Mouse (Mus musculus) liver, embryonic 15.5 days (tissue): ENCODE results near the gene Rad54l2. TPM values are rescaled to one million over a fixed set of nuclear protein-coding genes. Genes with fewer than 3 reads are reported as not detected.

Source experiments
- ATAC-seq: fragments of 200-750 bp; cut with Nextera tagmentation; 2 replicates; pipeline ENCODE4 v1.8.0; 2017; ENCODE audit warnings: moderate number of reproducible peaks, mild to moderate bottlenecking, moderate library complexity; ENCODE audit not compliant: insufficient read depth
- H3K27ac ChIP-seq: fragments of 300-500 bp; sonication (generic); replicated peaks from 2 replicates; pipeline ENCODE4 v1.5.1; 2015; ENCODE audit warnings: mild to moderate bottlenecking, inconsistent platforms
- H3K27me3 ChIP-seq: fragments of 300-500 bp; sonication (generic); 2 replicates; pipeline ENCODE4 v1.6.1; 2015; ENCODE audit warnings: mild to moderate bottlenecking, inconsistent platforms
- H3K36me3 ChIP-seq: fragments of 300-500 bp; sonication (generic); replicated peaks from 2 replicates; pipeline ENCODE4 v1.6.1; 2015; ENCODE audit warnings: moderate library complexity, mild to moderate bottlenecking, inconsistent platforms
- H3K4me1 ChIP-seq: fragments of 300-500 bp; sonication (generic); replicated peaks from 2 replicates; pipeline ENCODE4 v1.6.1; 2015; ENCODE audit warnings: inconsistent platforms
- H3K4me2 ChIP-seq: fragments of 300-500 bp; sonication (generic); 2 replicates; pipeline ENCODE4 v1.6.1; 2015; ENCODE audit warnings: moderate library complexity, mild to moderate bottlenecking, inconsistent platforms
- H3K4me3 ChIP-seq: fragments of 300-500 bp; sonication (generic); replicated peaks from 2 replicates; pipeline ENCODE4 v1.5.1; 2015; ENCODE audit warnings: mild to moderate bottlenecking, inconsistent platforms
- H3K9ac ChIP-seq: fragments of 300-500 bp; sonication (generic); 2 replicates; pipeline ENCODE4 v1.6.1; 2015; ENCODE audit warnings: moderate library complexity, mild to moderate bottlenecking, inconsistent platforms
- H3K9me3 ChIP-seq: fragments of 300-500 bp; sonication (generic); replicated peaks from 2 replicates; pipeline ENCODE4 v1.6.1; 2016; ENCODE audit warnings: inconsistent platforms
- WGBS: fragments of 180-500 bp; shearing (Covaris S2); methylation state at CpG from one replicate; pipeline ENCODE4 v1.1.7; 2015; ENCODE audit warnings: mixed read lengths; ENCODE audit not compliant: insufficient replicate concordance; 5-methylcytosine and 5-hydroxymethylcytosine counted together
- polyA plus RNA-seq: library from polyadenylated mRNA; unstranded; fragments of >200 nt; fragmentation: Nextera tagmentation; extraction: Ambion mirVana; gene quantifications from 2 replicates; pipeline ENCODE4 v1.2.1, GENCODE M21; 2015

Rad54l2 gene
- 1.8 and 2.0 TPM in 2 replicates for polyA plus RNA-seq

- H3K4me2 ChIP-seq, result peak within 1 kb of the TSS; percentile 79
- WGBS, result 0% methylated on average over 49 of the region's 49 CpGs
- H3K9me3 ChIP-seq, result no peaks in the 10 kb centered on the region
- peak within 1 kb of the TSS; percentile 80 for H3K27ac ChIP-seq
- no peaks in the 10 kb centered on the region for H3K27me3 ChIP-seq
- H3K9ac ChIP-seq, result peak within 1 kb of the TSS; percentile 99
- H3K4me3 ChIP-seq, result peak within 1 kb of the TSS; percentile 98
- H3K4me1 ChIP-seq, result peaks cover 38% of the 10 kb centered on the region
- ATAC-seq, result peak; percentile 85
- no peaks in the 10 kb centered on the region for H3K36me3 ChIP-seq
These were observed at the start of gene Rad54l2 for GRCm38 (mm10) chr9:106788812-106789321. Rad54l2 (minus strand) TSS chr9:106789194.

- H3K4me2 ChIP-seq, result peak overlapping the region; percentile 80
- peak; percentile 81 for ATAC-seq
- peak overlapping the region; percentile 94 for H3K27ac ChIP-seq
- H3K9me3 ChIP-seq, result no peaks in the 10 kb centered on the region
- H3K4me1 ChIP-seq, result peaks cover 29% of the 10 kb centered on the region
- H3K36me3 ChIP-seq, result no peaks in the 10 kb centered on the region
- peak overlapping the region; percentile 92 for H3K9ac ChIP-seq
- H3K4me3 ChIP-seq, result peak overlapping the region; percentile 100
- no peaks in the 10 kb centered on the region for H3K27me3 ChIP-seq
- under 1% methylated on average over 32 of the region's 32 CpGs for WGBS
These were observed 33.5 kb upstream of the Rad54l2 start for GRCm38 (mm10) chr9:106822381-106823104.

- Histone ChIP-seq H3K4me3 (peak within 1 kb of the TSS; percentile 100), H3K36me3 (no peaks in the 10 kb centered on the region), H3K4me2 (peak within 1 kb of the TSS; percentile 80), H3K9me3 (no peaks in the 10 kb centered on the region), H3K27me3 (no peaks in the 10 kb centered on the region), H3K9ac (peak within 1 kb of the TSS; percentile 92), H3K4me1 (peaks cover 25% of the 10 kb centered on the region), H3K27ac (peak within 1 kb of the TSS; percentile 94)
- ATAC-seq, result peak; percentile 94
- under 1% methylated on average over 71 of the region's 71 CpGs for WGBS
These were observed 32.8 kb upstream of the Rad54l2 start, which contains the start of gene Dcaf1 for GRCm38 (mm10) chr9:106821618-106822380. Dcaf1 (plus strand) TSS chr9:106821874.

GRCm38 (mm10) chr9:106821050-106821617 is 32.1 kb upstream of the Rad54l2 start:
- 22% methylated on average over 15 of the region's 15 CpGs for WGBS
- H3K9ac ChIP-seq, result peak overlapping the region; percentile 58
- H3K4me2 ChIP-seq, result peak overlapping the region; percentile 67
- H3K4me3 ChIP-seq, result peak overlapping the region; percentile 100
- ATAC-seq, result no peak
- H3K27me3 ChIP-seq, result no peaks in the 10 kb centered on the region
- H3K4me1 ChIP-seq, result peaks cover 18% of the 10 kb centered on the region
- H3K36me3 ChIP-seq, result no peaks in the 10 kb centered on the region
- H3K27ac ChIP-seq, result peak overlapping the region; percentile 74
- H3K9me3 ChIP-seq, result no peaks in the 10 kb centered on the region

GRCm38 (mm10) chr9:106819201-106819600 is 30.2 kb upstream of the Rad54l2 start:
- H3K9me3 ChIP-seq, result no peaks in the 10 kb centered on the region
- H3K27me3 ChIP-seq, result no peaks in the 10 kb centered on the region
- H3K27ac ChIP-seq, result no peak overlapping the region
- H3K9ac ChIP-seq, result no peak overlapping the region
- no peak overlapping the region for H3K4me2 ChIP-seq
- peaks cover 12% of the 10 kb centered on the region for H3K4me1 ChIP-seq
- 85% methylated on average over 1 of the region's 1 CpGs for WGBS
- no peak overlapping the region for H3K4me3 ChIP-seq
- ATAC-seq, result no peak
- H3K36me3 ChIP-seq, result no peaks in the 10 kb centered on the region

DNA sequence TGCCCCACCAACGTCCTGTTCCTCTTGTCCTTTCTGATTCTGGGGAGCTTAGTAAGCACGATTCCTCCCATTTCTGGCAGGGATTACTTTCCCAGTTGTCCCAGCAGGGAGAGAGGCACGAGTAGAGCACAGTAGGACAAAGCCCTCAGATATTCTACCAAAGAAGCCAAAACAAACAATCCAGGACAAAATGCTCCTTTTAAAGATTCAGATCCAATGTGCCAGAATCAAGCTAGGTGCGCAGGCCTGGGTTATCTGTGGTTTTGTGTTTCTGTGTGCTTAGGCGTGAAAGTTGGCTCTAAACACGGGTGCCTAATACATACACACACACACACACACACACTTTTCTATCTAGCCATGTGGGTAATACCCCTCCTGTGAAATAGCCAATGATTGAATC is 29.2 kb upstream of the Rad54l2 start:
- no peak overlapping the region for H3K4me2 ChIP-seq
- 56% methylated on average over 6 of the region's 6 CpGs for WGBS
- no peaks in the 10 kb centered on the region for H3K36me3 ChIP-seq
- no peaks in the 10 kb centered on the region for H3K27me3 ChIP-seq
- no peak for ATAC-seq
- H3K9me3 ChIP-seq, result no peaks in the 10 kb centered on the region
- peaks cover 8% of the 10 kb centered on the region for H3K4me1 ChIP-seq
- H3K27ac ChIP-seq, result no peak overlapping the region
- no peak overlapping the region for H3K4me3 ChIP-seq
- H3K9ac ChIP-seq, result no peak overlapping the region

- no peak overlapping the region for H3K27ac ChIP-seq
- 68% methylated on average over 4 of the region's 4 CpGs for WGBS
- no peak overlapping the region for H3K9ac ChIP-seq
- no peak overlapping the region for H3K4me2 ChIP-seq
- H3K27me3 ChIP-seq, result no peaks in the 10 kb centered on the region
- H3K36me3 ChIP-seq, result no peaks in the 10 kb centered on the region
- H3K4me1 ChIP-seq, result no peaks in the 10 kb centered on the region
- H3K4me3 ChIP-seq, result no peak overlapping the region
- no peak for ATAC-seq
- no peaks in the 10 kb centered on the region; the same call in 1 of the 2 replicates for H3K9me3 ChIP-seq
These were observed 17.5 kb upstream of the Rad54l2 start for GRCm38 (mm10) chr9:106806503-106806902.

DNA sequence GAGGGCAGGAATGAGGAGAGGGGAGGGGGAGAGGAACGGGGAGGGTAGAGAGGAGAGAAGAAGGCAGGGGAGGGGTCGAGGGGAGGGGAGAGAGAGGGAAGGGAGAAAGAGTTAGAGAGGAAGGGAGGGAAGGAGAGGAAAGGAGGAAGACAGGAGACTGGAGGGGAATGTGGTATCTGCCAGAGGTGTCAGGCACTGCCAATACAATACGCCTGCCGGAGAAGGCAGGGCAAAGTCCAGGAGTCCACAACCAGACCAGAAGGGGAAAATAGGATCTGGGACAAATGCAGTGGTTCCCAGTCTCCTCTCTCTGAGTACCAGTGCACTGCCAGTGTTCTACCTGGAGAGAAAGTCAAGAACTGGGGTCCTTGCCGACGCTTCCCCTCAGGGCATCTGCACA is 1.8 kb upstream of the Rad54l2 start:
- peaks cover 29% of the 10 kb centered on the region for H3K4me1 ChIP-seq
- H3K27ac ChIP-seq, result no peak overlapping the region
- H3K36me3 ChIP-seq, result no peaks in the 10 kb centered on the region
- H3K9ac ChIP-seq, result no peak overlapping the region
- no peak overlapping the region for H3K4me3 ChIP-seq
- 0 out of 2 replicates have a peak, but pooled peaks cover 1% of the 10 kb centered on the region for H3K27me3 ChIP-seq
- H3K9me3 ChIP-seq, result no peaks in the 10 kb centered on the region
- ATAC-seq, result peak; percentile 18; the same call in 1 of the 2 replicates
- 56% methylated on average over 6 of the region's 6 CpGs for WGBS
- H3K4me2 ChIP-seq, result peak overlapping the region; percentile 32; the same call in 1 of the 2 replicates

DNA sequence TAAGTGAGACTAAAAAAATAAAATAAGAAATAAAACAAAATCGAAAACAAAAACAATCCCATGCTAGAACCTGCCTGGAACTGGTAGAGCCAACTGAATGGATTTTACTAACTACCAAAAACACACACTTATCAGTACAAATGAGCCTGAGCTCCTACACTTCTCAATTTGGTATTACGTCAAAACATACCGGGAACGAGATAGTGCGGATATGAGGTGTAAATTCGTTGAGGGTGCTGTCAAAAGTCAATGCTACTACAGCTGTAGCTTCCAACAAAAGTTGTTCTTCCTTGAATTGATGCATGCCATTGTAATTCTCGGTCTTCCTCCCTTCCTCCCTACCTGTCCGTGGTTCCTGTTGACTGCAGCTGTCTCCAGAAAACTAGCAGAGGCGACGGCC is 369 bp upstream of the Rad54l2 start:
- no peaks in the 10 kb centered on the region for H3K36me3 ChIP-seq
- peaks cover 38% of the 10 kb centered on the region for H3K4me1 ChIP-seq
- H3K9me3 ChIP-seq, result no peaks in the 10 kb centered on the region
- H3K27ac ChIP-seq, result peak overlapping the region; percentile 80
- H3K9ac ChIP-seq, result peak overlapping the region; percentile 99
- peak overlapping the region; percentile 79 for H3K4me2 ChIP-seq
- 13% methylated on average over 10 of the region's 10 CpGs for WGBS
- peak overlapping the region; percentile 98 for H3K4me3 ChIP-seq
- H3K27me3 ChIP-seq, result no peaks in the 10 kb centered on the region
- ATAC-seq, result peak; percentile 43

DNA sequence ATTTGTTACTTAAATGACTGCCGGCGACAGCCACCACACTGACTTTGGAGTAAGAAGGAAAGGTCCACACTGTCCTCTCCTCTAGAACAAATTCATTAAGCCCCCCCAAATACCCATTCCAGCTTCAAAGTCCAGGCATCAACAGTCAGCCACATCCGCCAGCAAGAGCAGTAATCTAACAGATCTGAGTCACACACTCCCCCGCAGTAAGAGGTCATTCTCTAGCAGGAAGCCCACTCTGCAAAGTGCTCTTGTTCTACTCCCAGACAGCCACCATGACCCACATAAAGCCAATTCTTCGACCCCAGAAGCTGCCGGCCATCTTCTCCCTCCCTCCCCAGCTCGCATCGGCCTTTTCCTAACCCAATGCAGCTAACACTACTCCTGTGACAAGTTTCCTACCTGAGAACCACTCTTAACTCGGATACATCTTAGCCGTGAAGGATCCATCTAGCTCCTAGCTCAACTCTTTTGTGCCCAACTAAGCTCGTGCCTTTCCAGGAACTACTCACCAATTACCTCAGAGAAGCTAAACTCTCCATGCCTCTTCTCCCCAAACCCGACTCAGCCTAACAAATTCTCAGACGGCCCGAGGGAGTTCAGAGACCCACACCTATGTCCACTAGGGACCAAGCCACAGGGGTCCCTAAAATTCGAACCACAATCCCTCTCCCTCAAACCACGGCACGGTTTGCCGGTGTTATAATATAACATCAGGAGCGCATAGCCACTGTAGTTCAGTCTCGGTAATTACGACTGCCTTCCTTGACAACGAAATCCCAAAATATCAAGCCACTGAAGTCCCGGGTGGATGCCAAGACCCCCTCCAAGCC is 799 bp downstream of the Rad54l2 start:
- WGBS, result 6% methylated on average over 23 of the region's 23 CpGs

More for the DNA sequence above, 799 bp downstream of the Rad54l2 start:
- Histone ChIP-seq H3K4me3 (peak overlapping the region; percentile 98), H3K4me2 (peak overlapping the region; percentile 79), H3K27ac (peak overlapping the region; percentile 80), H3K4me1 (peaks cover 38% of the 10 kb centered on the region), H3K9ac (peak overlapping the region; percentile 99), H3K9me3 (no peaks in the 10 kb centered on the region), H3K27me3 (no peaks in the 10 kb centered on the region), H3K36me3 (no peaks in the 10 kb centered on the region)
- ATAC-seq, result no peak
